Mouse (Mus musculus) limb, embryonic 11.5 days (tissue): ENCODE results near the gene Carmil1. TPM values are rescaled to one million over a fixed set of nuclear protein-coding genes. Genes with fewer than 3 reads are reported as not detected.

Experiments
- ATAC-seq: fragments of 200-750 bp; cut with Nextera tagmentation; 2 replicates; pipeline ENCODE4 v1.8.0; 2017; ENCODE audit warnings: low read depth; ENCODE audit not compliant: insufficient number of reproducible peaks, low FRiP score, low TSS enrichment
- DNase-seq: peaks from one replicate; pipeline ENCODE4 v3.0.0-alpha.2; 2015; ENCODE audit warnings: low spot score
- H3K27ac ChIP-seq: fragments of 300-500 bp; sonication (generic); replicated peaks from 2 replicates; pipeline ENCODE4 v1.5.1; 2014; ENCODE audit warnings: low read depth, mild to moderate bottlenecking, low read length
- H3K27me3 ChIP-seq: fragments of 300-500 bp; sonication (generic); 2 replicates; pipeline ENCODE4 v1.6.1; 2014; ENCODE audit warnings: mild to moderate bottlenecking, low read length, mixed read lengths; ENCODE audit not compliant: control insufficient read depth, insufficient read depth
- H3K36me3 ChIP-seq: fragments of 300-500 bp; sonication (generic); 2 replicates; pipeline ENCODE4 v1.6.1; 2014; ENCODE audit warnings: mild to moderate bottlenecking, low read length, moderate library complexity, mixed read lengths; ENCODE audit not compliant: control insufficient read depth, insufficient read depth
- H3K4me1 ChIP-seq: fragments of 300-500 bp; sonication (generic); 2 replicates; pipeline ENCODE4 v1.6.1; 2014; ENCODE audit warnings: low read length, mixed read lengths; ENCODE audit not compliant: control insufficient read depth, insufficient read depth
- H3K4me2 ChIP-seq: fragments of 300-500 bp; sonication (generic); 2 replicates; pipeline ENCODE4 v1.6.1; 2014; ENCODE audit warnings: low read depth, mild to moderate bottlenecking, moderate library complexity; ENCODE audit not compliant: severe bottlenecking
- H3K4me3 ChIP-seq: fragments of 300-500 bp; sonication (generic); 2 replicates; pipeline ENCODE4 v1.5.1; 2014; ENCODE audit warnings: low read depth, low read length
- H3K9ac ChIP-seq: fragments of 300-500 bp; sonication (generic); 2 replicates; pipeline ENCODE4 v1.6.1; 2014; ENCODE audit warnings: mild to moderate bottlenecking, low read length
- H3K9me3 ChIP-seq: fragments of 300-500 bp; sonication (generic); 2 replicates; pipeline ENCODE4 v1.6.1; 2016; ENCODE audit warnings: low read length; ENCODE audit not compliant: control insufficient read depth
- WGBS: fragments of 180-500 bp; shearing (Covaris S2); extraction: QIAGEN DNeasy Blood & Tissue Kit; methylation state at CpG from one replicate; pipeline ENCODE4 v1.1.7; 2014; 5-methylcytosine and 5-hydroxymethylcytosine counted together
- polyA plus RNA-seq: library from polyadenylated mRNA; unstranded; fragments of >200 nt; fragmentation: Nextera tagmentation; extraction: Ambion mirVana; gene quantifications from 2 replicates; pipeline ENCODE4 v1.2.1, GENCODE M21; 2014

The Carmil1 gene
- polyA plus RNA-seq, 1 experiment from 2014 or later: 29.4 TPM

- Histone ChIP-seq H3K27ac (no peak overlapping the region), H3K4me3 (no peak overlapping the region), H3K27me3 (no peaks in the 10 kb centered on the region), H3K36me3 (no peaks in the 10 kb centered on the region), H3K4me2 (no peak overlapping the region), H3K4me1 (no peaks in the 10 kb centered on the region), H3K9ac (no peak overlapping the region), H3K9me3 (no peaks in the 10 kb centered on the region)
- DNase-seq (no peak), ATAC-seq (no peak)
- 92% methylated on average over 6 of the region's 6 CpGs for WGBS
Observed at GRCm38 (mm10) chr13:24096573-24096972, 184.0 kb downstream of the Carmil1 start.

GRCm38 (mm10) chr13:24094825-24095547, 185.6 kb downstream of the Carmil1 start:
- Histone ChIP-seq H3K27me3 (no peaks in the 10 kb centered on the region), H3K9ac (no peak overlapping the region), H3K36me3 (no peaks in the 10 kb centered on the region; the same call in 1 of the 2 replicates), H3K4me3 (no peak overlapping the region), H3K4me1 (no peaks in the 10 kb centered on the region), H3K27ac (no peak overlapping the region), H3K9me3 (no peaks in the 10 kb centered on the region), H3K4me2 (no peak overlapping the region)
- ATAC-seq (no peak), DNase-seq (no peak)
- 90% methylated on average over 6 of the region's 6 CpGs for WGBS

- WGBS: 87% methylated on average over 3 of the region's 3 CpGs
- ATAC-seq (no peak), DNase-seq (no peak)
- H3K36me3 ChIP-seq: no peaks in the 10 kb centered on the region; the same call in 1 of the 2 replicates
- no peak overlapping the region for H3K9ac ChIP-seq
- no peaks in the 10 kb centered on the region for H3K4me1 ChIP-seq
- H3K27me3 ChIP-seq: no peaks in the 10 kb centered on the region
- no peak overlapping the region for H3K4me2 ChIP-seq
- no peak overlapping the region for H3K4me3 ChIP-seq
- H3K27ac ChIP-seq: no peak overlapping the region
- no peaks in the 10 kb centered on the region for H3K9me3 ChIP-seq
Observed at GRCm38 (mm10) chr13:24093108-24093507, 187.5 kb downstream of the Carmil1 start.

DNA sequence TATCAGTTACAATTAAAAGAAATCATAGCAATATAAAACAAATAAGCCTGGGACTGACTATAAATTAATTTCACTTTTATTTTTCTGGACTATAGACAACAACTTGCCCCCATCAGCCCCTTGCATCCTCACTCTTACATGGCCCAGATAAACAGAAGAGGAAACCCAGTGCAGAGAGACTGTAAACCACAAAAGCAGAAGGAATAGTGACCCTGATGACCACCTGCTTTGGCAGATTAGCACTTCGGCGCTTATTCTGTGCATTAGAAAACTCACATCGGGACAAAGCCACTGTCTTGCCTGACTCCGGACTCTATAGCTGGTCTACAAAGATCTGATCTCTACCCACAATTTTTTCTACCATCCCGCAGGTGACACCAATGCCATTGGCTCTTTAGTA, 188.5 kb downstream of the Carmil1 start:
- DNase-seq: no peak
- no peaks in the 10 kb centered on the region for H3K9me3 ChIP-seq
- H3K4me2 ChIP-seq: no peak overlapping the region
- no peaks in the 10 kb centered on the region; the same call in 1 of the 2 replicates for H3K36me3 ChIP-seq
- no peak for ATAC-seq
- 88% methylated on average over 5 of the region's 5 CpGs for WGBS
- no peak overlapping the region for H3K4me3 ChIP-seq
- no peaks in the 10 kb centered on the region for H3K27me3 ChIP-seq
- H3K4me1 ChIP-seq: no peaks in the 10 kb centered on the region
- H3K9ac ChIP-seq: no peak overlapping the region
- no peak overlapping the region for H3K27ac ChIP-seq

GRCm38 (mm10) chr13:24082153-24082552, 198.4 kb downstream of the Carmil1 start:
- H3K27ac ChIP-seq: no peak overlapping the region
- 71% methylated on average over 4 of the region's 4 CpGs for WGBS
- ATAC-seq (no peak), DNase-seq (no peak)
- no peaks in the 10 kb centered on the region for H3K36me3 ChIP-seq
- no peak overlapping the region for H3K4me3 ChIP-seq
- no peak overlapping the region for H3K9ac ChIP-seq
- no peaks in the 10 kb centered on the region for H3K9me3 ChIP-seq
- H3K4me1 ChIP-seq: no peaks in the 10 kb centered on the region
- H3K4me2 ChIP-seq: no peak overlapping the region
- H3K27me3 ChIP-seq: no peaks in the 10 kb centered on the region

DNA sequence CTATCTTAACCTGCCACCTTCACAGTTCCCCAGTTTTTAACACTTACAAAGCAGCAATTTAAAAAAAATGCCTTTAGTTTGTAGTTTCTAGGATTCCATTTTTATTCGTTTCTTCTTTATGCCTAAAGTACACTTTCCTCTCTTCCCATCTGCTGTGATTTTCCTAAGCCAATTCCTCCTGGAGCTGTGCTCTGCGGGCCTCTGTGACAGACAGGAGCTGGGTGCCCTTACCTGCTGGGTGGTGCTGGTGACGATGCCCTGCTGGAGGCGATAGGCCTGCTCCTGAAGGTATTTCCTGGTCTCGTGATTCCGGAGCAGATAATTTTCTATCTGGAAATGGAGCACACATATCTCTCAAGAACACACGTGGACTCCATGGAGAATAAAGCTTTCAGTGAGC, 198.9 kb downstream of the Carmil1 start:
- H3K27ac ChIP-seq: no peak overlapping the region
- H3K4me1 ChIP-seq: no peaks in the 10 kb centered on the region
- no peaks in the 10 kb centered on the region for H3K27me3 ChIP-seq
- H3K36me3 ChIP-seq: no peaks in the 10 kb centered on the region
- no peaks in the 10 kb centered on the region for H3K9me3 ChIP-seq
- no peak overlapping the region for H3K4me2 ChIP-seq
- no peak overlapping the region for H3K9ac ChIP-seq
- no peak overlapping the region for H3K4me3 ChIP-seq
- WGBS: 88% methylated on average over 7 of the region's 7 CpGs
- ATAC-seq (no peak), DNase-seq (no peak)

DNA sequence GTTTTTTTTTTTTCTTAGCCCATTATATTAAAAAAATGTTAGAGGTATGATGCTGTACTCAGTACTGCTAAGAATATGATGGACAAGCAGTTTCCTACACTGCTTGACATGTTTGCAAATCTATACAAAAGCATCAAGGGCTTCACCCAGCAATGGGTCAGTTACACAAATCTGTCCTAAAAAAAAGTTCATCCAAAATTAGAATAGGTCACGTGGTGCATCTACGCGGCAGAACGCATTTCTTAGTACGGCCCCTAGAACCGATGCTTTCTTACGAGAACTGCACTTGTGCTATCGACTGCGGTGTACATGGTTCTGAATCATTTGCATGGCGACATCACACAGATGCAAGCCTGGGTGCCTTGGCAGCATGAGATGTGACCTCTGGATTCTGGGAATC, 208.0 kb downstream of the Carmil1 start:
- ATAC-seq (no peak), DNase-seq (no peak)
- H3K9ac ChIP-seq: no peak overlapping the region
- H3K9me3 ChIP-seq: no peaks in the 10 kb centered on the region
- 98% methylated on average over 10 of the region's 10 CpGs for WGBS
- H3K4me2 ChIP-seq: no peak overlapping the region
- no peak overlapping the region for H3K27ac ChIP-seq
- H3K4me1 ChIP-seq: no peaks in the 10 kb centered on the region
- no peak overlapping the region for H3K4me3 ChIP-seq
- H3K27me3 ChIP-seq: no peaks in the 10 kb centered on the region
- no peaks in the 10 kb centered on the region for H3K36me3 ChIP-seq

- no peak overlapping the region for H3K4me3 ChIP-seq
- 53% methylated on average over 8 of the region's 8 CpGs for WGBS
- no peaks in the 10 kb centered on the region for H3K36me3 ChIP-seq
- H3K4me2 ChIP-seq: no peak overlapping the region
- no peak overlapping the region for H3K9ac ChIP-seq
- ATAC-seq (0 out of 2 replicates have a peak, but pooled peaks have one; percentile 47), DNase-seq (peak; percentile 48)
- H3K27ac ChIP-seq: no peak overlapping the region
- H3K9me3 ChIP-seq: no peaks in the 10 kb centered on the region
- H3K4me1 ChIP-seq: no peaks in the 10 kb centered on the region
- H3K27me3 ChIP-seq: no peaks in the 10 kb centered on the region
Observed at GRCm38 (mm10) chr13:24067553-24067952, 213.0 kb downstream of the Carmil1 start.

DNA sequence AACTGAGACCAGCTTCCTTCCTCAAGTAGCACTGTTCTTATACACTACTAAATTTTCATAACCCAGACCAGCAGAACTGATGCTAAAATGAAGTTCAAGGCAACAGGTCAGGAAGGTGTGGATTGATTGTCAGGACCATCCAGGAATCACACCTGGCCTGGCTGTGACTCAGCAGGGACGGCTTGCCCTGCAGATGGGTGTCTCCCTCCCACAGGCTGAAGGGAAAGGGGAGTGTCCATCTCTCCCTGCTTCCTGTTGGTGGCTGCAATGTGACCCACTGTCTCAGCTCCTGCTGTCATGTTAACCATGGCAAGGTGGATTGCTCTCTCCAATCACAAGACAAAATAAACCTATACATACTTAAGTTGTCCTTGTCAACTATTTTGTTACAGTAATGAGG, 215.1 kb downstream of the Carmil1 start:
- Histone ChIP-seq H3K4me3 (no peak overlapping the region), H3K36me3 (no peaks in the 10 kb centered on the region), H3K27ac (no peak overlapping the region), H3K9ac (no peak overlapping the region), H3K4me2 (no peak overlapping the region), H3K4me1 (no peaks in the 10 kb centered on the region), H3K27me3 (no peaks in the 10 kb centered on the region), H3K9me3 (no peaks in the 10 kb centered on the region)
- 43% methylated on average over 1 of the region's 1 CpGs for WGBS
- DNase-seq: no peak
- no peak for ATAC-seq
